Mouse (Mus musculus): ENCODE data around the gene Lpin1. TPM values are rescaled to one million over a fixed set of nuclear protein-coding genes. Genes with fewer than 3 reads are reported as not detected.

The Lpin1 gene
- polyA plus RNA-seq, 1 experiment from 2014 or later: 4.7 TPM

GRCm38 (mm10) chr12:16506796-16507790 lies 103.7 kb downstream of the Lpin1 start:
- 44% methylated on average over 17 of the region's 17 CpGs for WGBS
- H3K9me3 ChIP-seq (replicated peaks; ENCODE audit: low read length): no peaks in the 10 kb centered on the region
- DNase-seq (ENCODE audit: low spot score) (no peak), ATAC-seq (replicated peaks; ENCODE audit: low FRiP score, low read depth) (0 out of 2 replicates have a peak, but pooled peaks have one; percentile 40)
- 0 out of 2 replicates have a peak, but pooled peaks cover 5% of the 10 kb centered on the region for H3K4me1 ChIP-seq (replicated peaks; ENCODE audit: insufficient read depth, low read length)
- H3K36me3 ChIP-seq (ENCODE audit: insufficient read depth, low read length): no peaks in the 10 kb centered on the region
- H3K4me2 ChIP-seq (ENCODE audit: low read length): no peak overlapping the region
- no peak overlapping the region for H3K4me3 ChIP-seq (replicated peaks; ENCODE audit: low read depth, low read length)
- H3K27ac ChIP-seq: no peak overlapping the region
- peak; percentile 41 for TF ChIP-seq CTCF (IDR thresholded peaks at IDR 0.05; ENCODE audit: low read depth)
- no peaks in the 10 kb centered on the region for H3K27me3 ChIP-seq (ENCODE audit: insufficient read depth, low read length)
- H3K9ac ChIP-seq (ENCODE audit: low read depth, low read length): no peak overlapping the region

GRCm38 (mm10) chr12:16504244-16504643 lies 106.5 kb downstream of the Lpin1 start:
- WGBS: 77% methylated on average over 3 of the region's 3 CpGs
- no peak for DNase-seq (ENCODE audit: low spot score)

GRCm38 (mm10) chr12:16497960-16498359 lies 112.8 kb downstream of the Lpin1 start:
- H3K36me3 ChIP-seq (ENCODE audit: insufficient read depth, low read length): no peaks in the 10 kb centered on the region
- no peak overlapping the region for H3K4me3 ChIP-seq (replicated peaks; ENCODE audit: low read depth, low read length)
- ATAC-seq (replicated peaks; ENCODE audit: low FRiP score, low read depth): no peak
- 21% methylated on average over 4 of the region's 4 CpGs for WGBS
- no peaks in the 10 kb centered on the region for H3K4me1 ChIP-seq (replicated peaks; ENCODE audit: insufficient read depth, low read length)
- TF ChIP-seq CTCF (IDR thresholded peaks at IDR 0.05; ENCODE audit: low read depth): no peak
- no peak for DNase-seq (ENCODE audit: low spot score)
- H3K9ac ChIP-seq (ENCODE audit: low read depth, low read length): no peak overlapping the region
- no peak overlapping the region for H3K4me2 ChIP-seq (ENCODE audit: low read length)
- no peaks in the 10 kb centered on the region for H3K27me3 ChIP-seq (ENCODE audit: insufficient read depth, low read length)
- H3K27ac ChIP-seq: no peak overlapping the region
- H3K9me3 ChIP-seq (replicated peaks; ENCODE audit: low read length): no peaks in the 10 kb centered on the region

More at GRCm38 (mm10) chr12:16504244-16504643, 106.5 kb downstream of the Lpin1 start:
- ATAC-seq (replicated peaks; ENCODE audit: low FRiP score, low read depth): no peak
- H3K4me1 ChIP-seq (replicated peaks; ENCODE audit: insufficient read depth, low read length): no peaks in the 10 kb centered on the region
- H3K9ac ChIP-seq (ENCODE audit: low read depth, low read length): no peak overlapping the region
- H3K4me3 ChIP-seq (replicated peaks; ENCODE audit: low read depth, low read length): no peak overlapping the region
- H3K4me2 ChIP-seq (ENCODE audit: low read length): no peak overlapping the region
- no peaks in the 10 kb centered on the region for H3K36me3 ChIP-seq (ENCODE audit: insufficient read depth, low read length)
- peak; percentile 26; the same call in 1 of the 2 replicates for TF ChIP-seq CTCF (IDR thresholded peaks at IDR 0.05; ENCODE audit: low read depth)
- no peaks in the 10 kb centered on the region for H3K27me3 ChIP-seq (ENCODE audit: insufficient read depth, low read length)
- no peak overlapping the region for H3K27ac ChIP-seq
- no peaks in the 10 kb centered on the region for H3K9me3 ChIP-seq (replicated peaks; ENCODE audit: low read length)

- WGBS: 57% methylated on average over 6 of the region's 6 CpGs
- DNase-seq (ENCODE audit: low spot score) (no peak), ATAC-seq (replicated peaks; ENCODE audit: low FRiP score, low read depth) (no peak)
These were observed 118.1 kb downstream of the Lpin1 start for GRCm38 (mm10) chr12:16492713-16493112.

GRCm38 (mm10) chr12:16488899-16489298 lies 121.9 kb downstream of the Lpin1 start:
- Histone ChIP-seq H3K4me1 (replicated peaks; ENCODE audit: insufficient read depth, low read length) (no peaks in the 10 kb centered on the region), H3K36me3 (ENCODE audit: insufficient read depth, low read length) (no peaks in the 10 kb centered on the region), H3K27ac (no peak overlapping the region), H3K4me2 (ENCODE audit: low read length) (no peak overlapping the region), H3K4me3 (replicated peaks; ENCODE audit: low read depth, low read length) (no peak overlapping the region), H3K27me3 (ENCODE audit: insufficient read depth, low read length) (no peaks in the 10 kb centered on the region), H3K9me3 (replicated peaks; ENCODE audit: low read length) (no peaks in the 10 kb centered on the region), H3K9ac (ENCODE audit: low read depth, low read length) (no peak overlapping the region)
- DNase-seq (ENCODE audit: low spot score) (no peak), ATAC-seq (replicated peaks; ENCODE audit: low FRiP score, low read depth) (no peak)
- no peak for TF ChIP-seq CTCF (IDR thresholded peaks at IDR 0.05; ENCODE audit: low read depth)

More at GRCm38 (mm10) chr12:16492713-16493112, 118.1 kb downstream of the Lpin1 start:
- no peaks in the 10 kb centered on the region for H3K36me3 ChIP-seq (ENCODE audit: insufficient read depth, low read length)
- H3K27ac ChIP-seq: no peak overlapping the region
- H3K27me3 ChIP-seq (ENCODE audit: insufficient read depth, low read length): no peaks in the 10 kb centered on the region
- H3K9me3 ChIP-seq (replicated peaks; ENCODE audit: low read length): no peaks in the 10 kb centered on the region
- no peak overlapping the region for H3K9ac ChIP-seq (ENCODE audit: low read depth, low read length)
- H3K4me3 ChIP-seq (replicated peaks; ENCODE audit: low read depth, low read length): no peak overlapping the region
- no peaks in the 10 kb centered on the region for H3K4me1 ChIP-seq (replicated peaks; ENCODE audit: insufficient read depth, low read length)
- no peak for TF ChIP-seq CTCF (IDR thresholded peaks at IDR 0.05; ENCODE audit: low read depth)
- no peak overlapping the region for H3K4me2 ChIP-seq (ENCODE audit: low read length)

GRCm38 (mm10) chr12:16487453-16487852 lies 123.3 kb downstream of the Lpin1 start:
- WGBS: 44% methylated on average over 2 of the region's 2 CpGs

More at GRCm38 (mm10) chr12:16487453-16487852, 123.3 kb downstream of the Lpin1 start:
- Histone ChIP-seq H3K4me2 (ENCODE audit: low read length) (no peak overlapping the region), H3K27me3 (ENCODE audit: insufficient read depth, low read length) (no peaks in the 10 kb centered on the region), H3K4me1 (replicated peaks; ENCODE audit: insufficient read depth, low read length) (no peaks in the 10 kb centered on the region), H3K4me3 (replicated peaks; ENCODE audit: low read depth, low read length) (no peak overlapping the region), H3K27ac (no peak overlapping the region), H3K9ac (ENCODE audit: low read depth, low read length) (no peak overlapping the region), H3K36me3 (ENCODE audit: insufficient read depth, low read length) (no peaks in the 10 kb centered on the region), H3K9me3 (replicated peaks; ENCODE audit: low read length) (no peaks in the 10 kb centered on the region)
- no peak for TF ChIP-seq CTCF (IDR thresholded peaks at IDR 0.05; ENCODE audit: low read depth)
- DNase-seq (ENCODE audit: low spot score) (no peak), ATAC-seq (replicated peaks; ENCODE audit: low FRiP score, low read depth) (no peak)

Other genes starting within 250 kb of the Lpin1 start
- 0.20 TPM in 1 of 2 replicates, not detected in the other for gene Ntsr2, start 42.4 kb upstream of the Lpin1 start, polyA plus RNA-seq (2015; fragmentation: Nextera tagmentation; extraction: Ambion mirVana)
- gene Greb1, start 189.9 kb upstream of the Lpin1 start, polyA plus RNA-seq (2015; fragmentation: Nextera tagmentation; extraction: Ambion mirVana): 1.3 and 2.0 TPM in 2 replicates
- gene E2f6, start 200.0 kb upstream of the Lpin1 start, polyA plus RNA-seq (2015; fragmentation: Nextera tagmentation; extraction: Ambion mirVana): 25.3 and 26.8 TPM in 2 replicates